Mouse (Mus musculus) A20 (cell line): Measurements from ENCODE around the gene Olfr1382.
A peak's percentile ranks its signal among the peaks of the same experiment; 100 is the strongest.
"Not testable (repeated sequence)": the region's sequence is repeated elsewhere in the genome, so short reads cannot be mapped to it uniquely, and the experiment has no call there.

Source experiments
- DNase-seq: peaks from one replicate; pipeline ENCODE4 v3.0.0-alpha.2; 2011; ENCODE audit warnings: low read depth, low spot score

The Olfr1382 gene

DNA sequence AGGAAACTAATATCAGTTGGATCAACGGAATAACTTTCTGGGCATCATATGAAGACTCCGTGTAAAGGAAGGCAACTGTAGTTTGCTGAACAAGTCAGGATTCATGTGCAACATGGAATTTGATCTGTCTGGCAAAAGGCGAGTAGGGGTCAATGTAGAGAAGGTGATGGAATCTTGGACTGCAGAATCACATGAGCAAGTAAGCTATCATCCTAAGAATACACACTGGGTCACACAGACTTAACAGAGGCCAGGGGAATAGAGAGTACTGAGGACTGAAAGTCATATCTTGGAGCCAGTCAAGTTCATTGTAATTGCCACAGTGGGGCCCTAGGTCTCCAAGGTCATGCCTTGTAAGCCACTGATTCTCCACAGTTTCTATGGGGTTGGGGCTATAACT lies at the start of gene Olfr1382:
Olfr1382 (plus strand) TSS at position 301 of the 400 bp plus-strand sequence.
- DNase-seq, result no peak

DNA sequence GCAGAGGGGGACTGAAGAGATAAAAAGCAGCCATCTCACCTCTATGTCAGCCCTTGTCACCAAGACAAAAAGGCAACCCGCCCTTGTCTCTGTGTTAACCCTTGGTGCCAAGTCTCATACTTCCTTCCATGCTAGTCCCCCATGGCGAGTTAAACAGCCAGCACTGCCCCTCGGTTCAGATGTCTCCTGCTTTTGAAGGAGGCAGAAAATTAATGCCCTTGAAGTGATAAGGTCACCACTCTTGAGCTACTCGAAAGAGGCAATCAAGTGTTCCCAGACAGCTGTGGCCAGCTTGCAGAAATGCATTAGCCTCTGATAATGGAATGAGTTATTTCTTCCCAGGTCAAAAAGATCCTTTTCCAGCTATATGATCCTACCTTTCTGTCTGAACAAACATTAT lies 42.1 kb upstream of the Olfr1382 start:
- DNase-seq, result no peak

DNA sequence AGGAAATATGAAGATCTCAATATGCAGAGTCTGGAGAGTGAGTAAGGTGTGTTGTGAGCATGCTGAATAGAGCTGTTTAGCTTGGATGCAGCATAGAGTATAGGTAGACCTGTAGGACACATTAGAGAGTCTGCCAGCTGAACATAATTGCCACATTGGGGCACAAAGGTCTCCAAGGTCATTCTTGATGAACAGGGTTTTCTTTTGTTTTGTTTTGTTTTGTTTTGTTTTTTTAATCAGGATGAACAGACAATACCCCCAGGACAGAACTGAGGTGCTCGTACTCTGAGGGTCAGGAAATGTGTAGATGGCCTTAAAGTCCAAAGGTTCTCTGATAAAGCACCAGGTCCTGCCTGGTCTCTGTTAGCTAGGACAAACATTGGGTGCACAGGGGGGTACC lies 39.3 kb upstream of the Olfr1382 start, which contains the start of gene Olfr1385:
Olfr1385 (plus strand) TSS at position 301 of the 400 bp plus-strand sequence.
- DNase-seq, result not testable (repeated sequence)

DNA sequence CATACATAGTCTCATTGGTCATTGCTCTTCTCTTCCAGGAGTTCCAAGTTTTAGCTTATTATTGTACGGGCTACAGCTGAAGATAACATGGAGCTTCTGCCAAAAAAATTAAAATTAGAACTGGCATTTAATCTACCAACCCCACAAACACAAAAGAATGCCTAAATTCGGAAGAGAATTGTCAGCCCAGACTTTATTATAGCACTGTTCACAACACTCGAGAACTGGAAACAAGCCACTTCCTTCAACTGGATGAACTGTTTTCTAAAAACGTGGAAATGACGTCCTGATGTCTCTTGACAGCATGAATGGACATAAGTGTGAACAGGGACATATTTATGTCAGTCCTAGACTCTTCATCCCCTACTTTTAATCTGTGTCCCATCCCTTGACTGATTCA lies 10.0 kb upstream of the Olfr1382 start:
- no peak for DNase-seq

DNA sequence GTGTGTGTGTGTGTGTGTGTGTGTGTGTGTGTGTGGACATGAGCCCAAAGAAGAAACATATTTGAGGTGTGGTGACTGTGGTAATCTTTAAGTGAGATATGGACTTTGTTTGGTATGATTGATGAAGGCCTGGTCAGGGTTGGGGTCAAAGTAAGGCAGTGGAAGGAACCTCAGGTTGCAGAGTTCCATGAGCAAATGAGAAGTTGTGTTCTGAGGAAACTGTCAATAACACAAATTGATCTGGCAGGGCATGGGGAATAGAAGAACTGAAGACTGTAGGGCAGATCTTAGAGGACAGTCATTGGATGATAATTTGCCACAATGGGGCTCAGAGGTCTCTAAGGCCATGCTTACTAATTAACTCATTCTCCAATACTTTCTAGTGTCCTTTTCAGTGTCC lies 8.7 kb upstream of the Olfr1382 start, which contains the start of gene Olfr1383:
Olfr1383 (plus strand) TSS at position 301 of the 400 bp plus-strand sequence.
- no peak for DNase-seq

DNA sequence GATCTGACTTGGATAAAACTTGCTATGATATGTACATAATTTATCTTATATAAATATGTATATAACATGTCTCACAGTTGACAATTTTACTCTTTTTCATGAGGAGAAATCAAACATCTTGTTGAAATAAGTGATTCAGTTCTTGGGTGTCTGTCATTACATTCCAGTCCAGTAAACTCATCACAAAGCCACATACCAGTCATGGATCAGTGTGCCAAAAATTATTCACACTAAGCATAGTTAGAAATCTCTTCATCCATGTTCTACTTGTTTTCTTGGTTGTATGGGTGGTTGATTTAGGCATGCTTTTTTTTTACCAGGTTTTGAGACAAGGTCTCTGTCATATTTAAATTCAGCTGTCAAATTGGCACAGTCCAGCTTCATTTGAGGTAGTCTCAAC lies 4.7 kb downstream of the Olfr1382 start:
- DNase-seq, result no peak

DNA sequence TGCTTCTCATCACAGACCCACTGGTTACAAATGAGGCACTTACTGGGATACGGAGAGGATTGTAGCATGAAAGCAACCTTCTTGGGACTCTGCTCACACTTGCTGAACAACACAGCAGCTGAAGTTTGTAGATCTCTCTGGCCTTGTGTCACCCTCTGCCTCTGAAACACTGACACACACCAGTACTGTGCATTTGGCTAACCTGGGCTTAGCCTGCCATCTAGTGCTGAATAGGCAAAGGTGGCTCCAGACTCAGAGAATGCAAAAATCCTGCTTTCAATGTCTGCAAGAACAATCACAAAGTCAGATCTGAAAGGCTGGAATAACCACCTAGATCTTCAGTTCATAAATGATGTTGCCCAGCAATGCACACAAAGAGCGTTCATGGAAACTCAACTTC lies 8.6 kb downstream of the Olfr1382 start:
- DNase-seq, result peak; percentile 6

DNA sequence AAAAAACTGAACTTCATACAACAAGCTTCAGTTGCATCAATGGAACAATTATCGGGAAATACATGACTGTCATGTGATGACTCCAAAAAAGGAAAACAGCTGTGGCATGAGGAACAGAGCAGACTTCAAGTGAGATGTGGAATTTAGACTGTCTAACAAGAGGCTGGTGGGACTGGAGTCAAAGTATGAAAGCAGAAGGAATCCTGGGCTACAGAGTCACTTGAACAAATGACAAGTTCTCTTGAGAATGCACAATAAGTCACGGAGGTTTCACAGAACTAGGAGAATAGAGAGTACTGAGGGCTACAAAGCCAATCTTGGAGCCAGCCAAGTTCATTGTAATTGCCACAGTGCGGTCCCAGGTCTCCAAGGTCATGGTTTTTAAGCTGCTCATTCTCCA lies 15.1 kb downstream of the Olfr1382 start, which contains the start of gene Olfr1381:
Olfr1381 (plus strand) TSS at position 301 of the 400 bp plus-strand sequence.
- not testable (repeated sequence) for DNase-seq

DNA sequence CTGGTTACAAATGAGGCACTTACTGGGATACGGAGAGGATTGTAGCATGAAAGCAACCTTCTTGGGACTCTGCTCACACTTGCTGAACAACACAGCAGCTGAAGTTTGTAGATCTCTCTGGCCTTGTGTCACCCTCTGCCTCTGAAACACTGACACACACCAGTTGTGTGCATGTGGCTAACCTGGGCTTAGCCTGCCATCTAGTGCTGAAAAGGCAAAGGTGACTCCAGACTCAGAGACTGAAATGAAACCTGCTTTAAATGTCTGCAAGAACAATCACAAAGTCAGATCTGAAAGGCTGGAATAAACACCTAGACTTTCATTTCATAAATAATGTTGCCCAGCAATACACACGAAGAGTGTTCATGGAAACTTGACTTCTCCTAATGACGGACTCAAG lies 26.0 kb downstream of the Olfr1382 start:
- peak; percentile 33 for DNase-seq

DNA sequence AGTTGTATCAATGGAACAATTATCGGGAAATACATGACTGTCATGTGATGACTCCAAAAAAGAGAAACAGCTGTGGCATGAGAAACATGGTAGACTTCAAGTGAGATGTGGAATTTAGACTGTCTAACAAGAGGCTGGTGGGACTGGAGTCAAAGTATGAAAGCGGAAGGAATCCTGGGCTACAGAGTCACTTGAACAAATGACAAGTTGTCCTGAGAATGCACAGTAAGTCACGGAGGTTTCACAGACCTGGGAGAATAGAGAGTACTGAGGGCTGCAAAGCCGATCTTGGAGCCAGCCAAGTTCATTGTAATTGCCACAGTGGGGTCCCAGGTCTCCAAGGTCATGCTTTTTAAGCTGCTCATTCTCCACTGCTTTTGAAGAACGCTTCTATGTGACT lies 28.5 kb downstream of the Olfr1382 start, which contains the start of gene Olfr1380:
Olfr1380 (plus strand) TSS at position 301 of the 400 bp plus-strand sequence.
- DNase-seq, result not testable (repeated sequence)

DNA sequence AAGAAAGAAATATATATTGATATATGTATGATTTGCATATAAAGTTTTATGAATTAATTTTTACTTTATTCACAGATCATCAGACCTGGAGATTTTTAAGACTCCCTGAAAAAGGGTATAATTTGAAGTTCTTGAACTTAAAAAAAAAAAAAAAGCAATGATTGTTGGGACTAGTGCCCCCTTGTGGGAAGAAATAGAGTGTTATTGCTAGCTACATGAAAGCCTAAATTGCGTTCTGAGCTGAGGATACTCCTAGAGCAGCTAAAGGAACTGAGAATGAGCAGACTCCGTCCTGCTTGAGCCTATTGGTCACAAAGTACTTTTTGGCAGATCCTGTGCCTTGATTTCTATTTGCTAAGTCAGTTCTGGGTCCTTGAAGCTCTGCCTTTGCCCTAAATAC lies 47.0 kb downstream of the Olfr1382 start:
- peak; percentile 41 for DNase-seq

DNA sequence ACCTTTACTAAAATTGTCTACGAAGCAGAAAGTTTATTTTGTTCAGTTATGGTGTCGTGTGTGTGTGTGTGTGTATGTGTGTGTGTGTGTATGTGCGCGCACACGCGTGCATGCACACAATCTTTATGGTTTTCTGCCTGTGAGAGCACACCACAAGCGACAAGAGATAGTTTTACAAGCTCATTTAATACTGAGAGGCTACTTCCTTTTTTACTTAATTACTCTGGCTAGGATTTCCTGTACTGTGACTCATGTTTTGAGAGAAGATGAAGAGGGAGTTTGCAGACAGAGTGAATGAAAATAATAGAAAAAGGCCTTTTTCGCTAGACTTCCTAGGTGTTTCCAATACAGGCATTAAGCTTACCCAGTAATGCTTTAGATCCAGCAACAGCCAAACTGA lies 52.4 kb downstream of the Olfr1382 start:
- DNase-seq, result not testable (repeated sequence)
